Mouse (Mus musculus) heart, adult 2 months (tissue): ENCODE data around the gene Aup1. TPM values are rescaled to one million over a fixed set of nuclear protein-coding genes. Genes with fewer than 3 reads are reported as not detected.

Experiments
- DNase-seq, 2 experiments: peaks; one replicate each; pipeline ENCODE4 v3.0.0; 2021
- H3K27ac ChIP-seq: fragments of 200-600 bp; 2 replicates; pipeline ENCODE4 v1.8.1; 2022
- H3K27me3 ChIP-seq: fragments of 200-500 bp; 2 replicates; pipeline ENCODE4 v1.6.1; 2012; ENCODE audit warnings: mild to moderate bottlenecking, low read length, inconsistent platforms, mixed read lengths; ENCODE audit not compliant: control insufficient read depth, insufficient read depth
- H3K36me3 ChIP-seq: fragments of 200-500 bp; 2 replicates; pipeline ENCODE4 v1.6.1; 2012; ENCODE audit warnings: low read length, inconsistent platforms; ENCODE audit not compliant: control insufficient read depth, insufficient read depth
- H3K4me1 ChIP-seq: fragments of 200-500 bp; 2 replicates; pipeline ENCODE4 v1.6.1; 2011; ENCODE audit warnings: low read length; ENCODE audit not compliant: control insufficient read depth, insufficient read depth
- H3K4me3 ChIP-seq: fragments of 200-600 bp; 2 replicates; pipeline ENCODE4 v1.8.1; 2022
- H3K79me2 ChIP-seq: fragments of 200-500 bp; replicated peaks from 2 replicates; pipeline ENCODE4 v1.6.1; 2012; ENCODE audit warnings: mild to moderate bottlenecking, inconsistent platforms, low read length, moderate library complexity, mixed read lengths; ENCODE audit not compliant: control insufficient read depth, insufficient read depth
- H3K9ac ChIP-seq: fragments of 200-500 bp; 2 replicates; pipeline ENCODE4 v1.6.1; 2012; ENCODE audit warnings: low read depth, mild to moderate bottlenecking, control low read depth, inconsistent platforms, low read length, mixed read lengths
- CTCF ChIP-seq: fragments of 200-600 bp; IDR thresholded peaks from 2 replicates; pipeline ENCODE4 v1.8.1; 2022; ENCODE audit warnings: antibody characterized with exemption, mild to moderate bottlenecking, moderate library complexity
- EP300 ChIP-seq: fragments of 200-500 bp; IDR thresholded peaks from 2 replicates; pipeline ENCODE4 v1.6.1; 2011; ENCODE audit warnings: low read depth, low read length, control low read depth; ENCODE audit not compliant: insufficient read depth
- POLR2A ChIP-seq: fragments of 200-500 bp; IDR thresholded peaks from 2 replicates; pipeline ENCODE4 v1.6.1; 2011; ENCODE audit warnings: mild to moderate bottlenecking, low read depth, low read length, control low read depth; ENCODE audit not compliant: insufficient read depth
- WGBS: fragments of 180-500 bp; shearing (Covaris S2); methylation state at CpG from one replicate; pipeline ENCODE4 v1.1.7; 2018; 5-methylcytosine and 5-hydroxymethylcytosine counted together
- intact Hi-C: fragments of 180-260 bp; cut with DNase I; formaldehyde crosslinking; loops from one replicate; pipeline ENCODE4 v1.15.1; 2025
- polyA plus RNA-seq: library from polyadenylated mRNA; depleted of rRNA; stranded (reverse); fragments of >200 nt; gene quantifications from 2 replicates; pipeline ENCODE4 v1.2.3, GENCODE M21; 2012
- total RNA-seq, 2 experiments: library from RNA; stranded (reverse); gene quantifications; 2 replicates each; pipeline ENCODE4 v1.2.3; 2021

The Aup1 gene
- total and polyA plus RNA-seq, 3 experiments: 70.9 to 178 (median 87.0) TPM

- H3K4me1 ChIP-seq: peaks cover 4% of the 10 kb centered on the region
- no peaks in the 10 kb centered on the region for H3K36me3 ChIP-seq
- no peak overlapping the region for H3K27ac ChIP-seq
- TF ChIP-seq CTCF: peak; percentile 39
- no peak for TF ChIP-seq EP300
- intact Hi-C loops: no loop called here
- DNase-seq: no peak
- no peak overlapping the region for H3K4me3 ChIP-seq
- H3K27me3 ChIP-seq: peaks cover 21% of the 10 kb centered on the region
- H3K9ac ChIP-seq: no peak overlapping the region
- WGBS: 16% methylated on average over 2 of the region's 2 CpGs
- H3K79me2 ChIP-seq: no peaks in the 10 kb centered on the region
Observed at GRCm38 (mm10) chr6:83074979-83075378, 20.7 kb downstream of the Aup1 start.

- TF ChIP-seq CTCF (no peak), EP300 (no peak)
- under 1% methylated on average over 54 of the region's 54 CpGs for WGBS
- H3K79me2 ChIP-seq: no peaks in the 10 kb centered on the region
- no peaks in the 10 kb centered on the region; the same call in 1 of the 2 replicates for H3K27me3 ChIP-seq
- peaks cover 4% of the 10 kb centered on the region for H3K4me1 ChIP-seq
- intact Hi-C loops: loop anchor here (1.0 kb wide), 2 partner anchors 23 to 81 kb away; partner anchors contain the start of gene Aup1
- DNase-seq: no peak
- peak within 1 kb of the TSS; percentile 91 for H3K9ac ChIP-seq
- H3K27ac ChIP-seq: peak within 1 kb of the TSS; percentile 99
- H3K4me3 ChIP-seq: peak within 1 kb of the TSS; percentile 98
- H3K36me3 ChIP-seq: no peaks in the 10 kb centered on the region
Observed at GRCm38 (mm10) chr6:83077630-83078323, 23.5 kb downstream of the Aup1 start, which contains the start of gene Pcgf1. Gene Pcgf1 (plus strand): TSS chr6:83077869.

GRCm38 (mm10) chr6:83078324-83078858, 24.1 kb downstream of the Aup1 start:
- Histone ChIP-seq H3K79me2 (no peaks in the 10 kb centered on the region), H3K4me1 (peaks cover 4% of the 10 kb centered on the region), H3K36me3 (no peaks in the 10 kb centered on the region), H3K9ac (peak overlapping the region; percentile 91), H3K27me3 (no peaks in the 10 kb centered on the region; the same call in 1 of the 2 replicates), H3K4me3 (peak overlapping the region; percentile 98), H3K27ac (peak overlapping the region; percentile 99)
- under 1% methylated on average over 46 of the region's 46 CpGs for WGBS
- peak; percentile 99 to 100 for DNase-seq
- intact Hi-C loops: loop anchor here (1.0 kb wide), 1 partner anchor 82 kb away; no protein-coding TSS in a partner anchor
- TF ChIP-seq EP300: peak; percentile 49; the same call in 1 of the 2 replicates
- peak; percentile 85 for TF ChIP-seq CTCF
- TF ChIP-seq POLR2A: peak; percentile 52

GRCm38 (mm10) chr6:83080210-83080609, 25.9 kb downstream of the Aup1 start:
- no peak for DNase-seq
- intact Hi-C loops: no loop called here
- H3K36me3 ChIP-seq: no peaks in the 10 kb centered on the region
- no peaks in the 10 kb centered on the region; the same call in 1 of the 2 replicates for H3K27me3 ChIP-seq
- no peak overlapping the region for H3K4me3 ChIP-seq
- TF ChIP-seq POLR2A (no peak), CTCF (no peak), EP300 (no peak)
- WGBS: 96% methylated on average over 5 of the region's 5 CpGs
- peaks cover 4% of the 10 kb centered on the region for H3K4me1 ChIP-seq
- H3K9ac ChIP-seq: no peak overlapping the region
- H3K79me2 ChIP-seq: no peaks in the 10 kb centered on the region
- H3K27ac ChIP-seq: no peak overlapping the region

DNA sequence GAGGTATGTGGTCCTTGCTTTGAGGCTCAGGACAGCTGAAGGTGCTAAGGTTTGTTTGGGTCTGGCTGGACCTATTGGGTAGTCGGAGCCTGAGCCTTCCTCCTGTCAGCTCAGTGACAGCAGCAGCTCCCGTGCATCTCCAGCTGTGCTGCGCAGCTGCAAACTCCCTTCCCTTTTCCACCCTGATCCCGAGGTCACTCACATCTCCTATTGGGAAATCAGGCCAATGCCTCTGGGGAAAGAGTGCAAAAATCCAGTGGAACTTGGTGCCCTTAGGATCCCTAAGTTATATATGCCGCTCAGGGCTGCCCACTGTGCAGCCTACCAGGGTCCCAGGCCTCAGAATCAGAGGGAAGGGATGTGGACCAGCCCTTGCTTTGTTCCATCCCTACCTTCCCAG, 29.2 kb downstream of the Aup1 start:
- no peak for DNase-seq
- no peaks in the 10 kb centered on the region for H3K36me3 ChIP-seq
- H3K27ac ChIP-seq: no peak overlapping the region
- TF ChIP-seq POLR2A (no peak), EP300 (no peak), CTCF (no peak)
- H3K4me3 ChIP-seq: no peak overlapping the region
- no peaks in the 10 kb centered on the region for H3K27me3 ChIP-seq
- intact Hi-C loops: no loop called here
- H3K4me1 ChIP-seq: peaks cover 4% of the 10 kb centered on the region
- WGBS: 31% methylated on average over 5 of the region's 5 CpGs
- H3K9ac ChIP-seq: no peak overlapping the region
- H3K79me2 ChIP-seq: no peaks in the 10 kb centered on the region

DNA sequence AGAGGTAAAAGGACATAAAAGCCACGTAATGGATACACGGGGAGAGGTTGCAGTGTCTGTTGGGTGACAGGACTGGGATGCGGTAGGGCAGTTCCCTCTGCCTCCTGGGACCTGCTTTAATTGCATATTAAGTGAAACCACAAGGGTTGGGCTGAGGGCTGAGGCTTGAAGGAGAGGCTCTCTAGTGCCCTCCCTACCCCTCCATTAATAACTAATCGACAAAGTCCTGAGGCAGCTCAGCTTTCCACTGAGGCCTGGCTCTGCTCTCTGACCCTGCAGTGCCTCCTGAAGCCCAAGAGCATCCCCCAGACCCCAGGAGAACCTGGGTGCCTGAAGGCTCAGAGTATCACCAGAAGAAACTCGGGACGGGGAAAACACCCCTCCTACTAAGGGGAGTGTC, 30.2 kb downstream of the Aup1 start:
- Histone ChIP-seq H3K4me1 (no peaks in the 10 kb centered on the region), H3K27ac (no peak overlapping the region), H3K9ac (no peak overlapping the region), H3K27me3 (no peaks in the 10 kb centered on the region), H3K79me2 (no peaks in the 10 kb centered on the region), H3K4me3 (no peak overlapping the region), H3K36me3 (no peaks in the 10 kb centered on the region)
- no peak for TF ChIP-seq POLR2A
- TF ChIP-seq CTCF: no peak
- no peak for TF ChIP-seq EP300
- intact Hi-C loops: no loop called here
- WGBS: 23% methylated on average over 6 of the region's 6 CpGs
- no peak for DNase-seq
